Mouse (Mus musculus): ENCODE results near the gene Thrb. TPM values are rescaled to one million over a fixed set of nuclear protein-coding genes. Genes with fewer than 3 reads are reported as not detected.

Gene Thrb
- polyA plus RNA-seq, 1 experiment from 2014 or later, result 0.64 TPM

GRCm38 (mm10) chr14:17846700-17847099, 186.6 kb downstream of the Thrb start:
- H3K27ac ChIP-seq (ENCODE audit: poor library complexity, severe bottlenecking), result no peak overlapping the region
- no peak for ATAC-seq (ENCODE audit: insufficient number of reproducible peaks, low FRiP score)
- no peaks in the 10 kb centered on the region for H3K36me3 ChIP-seq
- H3K4me2 ChIP-seq, result no peak overlapping the region
- H3K27me3 ChIP-seq (replicated peaks), result no peaks in the 10 kb centered on the region
- H3K9ac ChIP-seq, result no peak overlapping the region
- WGBS, result 78% methylated on average over 2 of the region's 2 CpGs
- H3K9me3 ChIP-seq (replicated peaks), result no peaks in the 10 kb centered on the region
- H3K4me3 ChIP-seq, result no peak overlapping the region
- no peaks in the 10 kb centered on the region for H3K4me1 ChIP-seq (replicated peaks)

- Histone ChIP-seq H3K4me1 (replicated peaks) (no peaks in the 10 kb centered on the region), H3K4me2 (no peak overlapping the region), H3K36me3 (no peaks in the 10 kb centered on the region), H3K9ac (no peak overlapping the region), H3K27me3 (replicated peaks) (no peaks in the 10 kb centered on the region), H3K4me3 (no peak overlapping the region), H3K9me3 (replicated peaks) (no peaks in the 10 kb centered on the region), H3K27ac (ENCODE audit: poor library complexity, severe bottlenecking) (no peak overlapping the region)
- 66% methylated on average over 8 of the region's 8 CpGs for WGBS
- no peak for ATAC-seq (ENCODE audit: insufficient number of reproducible peaks, low FRiP score)
Measured at GRCm38 (mm10) chr14:17847211-17847610, 187.2 kb downstream of the Thrb start.

GRCm38 (mm10) chr14:17850355-17850754, 190.3 kb downstream of the Thrb start:
- Histone ChIP-seq H3K4me3 (no peak overlapping the region), H3K27me3 (replicated peaks) (no peaks in the 10 kb centered on the region), H3K27ac (ENCODE audit: poor library complexity, severe bottlenecking) (no peak overlapping the region), H3K9me3 (replicated peaks) (no peaks in the 10 kb centered on the region), H3K4me1 (replicated peaks) (no peaks in the 10 kb centered on the region), H3K4me2 (no peak overlapping the region), H3K9ac (no peak overlapping the region), H3K36me3 (no peaks in the 10 kb centered on the region)
- WGBS, result 63% methylated on average over 4 of the region's 4 CpGs
- no peak for ATAC-seq (ENCODE audit: insufficient number of reproducible peaks, low FRiP score)

- Histone ChIP-seq H3K4me1 (replicated peaks) (no peaks in the 10 kb centered on the region), H3K4me3 (no peak overlapping the region), H3K27me3 (replicated peaks) (no peaks in the 10 kb centered on the region), H3K36me3 (no peaks in the 10 kb centered on the region), H3K4me2 (no peak overlapping the region), H3K9me3 (replicated peaks) (no peaks in the 10 kb centered on the region), H3K9ac (no peak overlapping the region), H3K27ac (ENCODE audit: poor library complexity, severe bottlenecking) (no peak overlapping the region)
- ATAC-seq (ENCODE audit: insufficient number of reproducible peaks, low FRiP score), result no peak
- WGBS, result 66% methylated on average over 2 of the region's 2 CpGs
Measured at GRCm38 (mm10) chr14:17852236-17852635, 192.2 kb downstream of the Thrb start.

- no peak for ATAC-seq (ENCODE audit: insufficient number of reproducible peaks, low FRiP score)
- Histone ChIP-seq H3K9me3 (replicated peaks) (no peaks in the 10 kb centered on the region), H3K27me3 (replicated peaks) (no peaks in the 10 kb centered on the region), H3K9ac (no peak overlapping the region), H3K36me3 (no peaks in the 10 kb centered on the region), H3K27ac (ENCODE audit: poor library complexity, severe bottlenecking) (no peak overlapping the region), H3K4me1 (replicated peaks) (no peaks in the 10 kb centered on the region), H3K4me3 (no peak overlapping the region), H3K4me2 (no peak overlapping the region)
- WGBS, result 77% methylated on average over 5 of the region's 5 CpGs
Measured at GRCm38 (mm10) chr14:17859790-17860385, 199.8 kb downstream of the Thrb start.

GRCm38 (mm10) chr14:17862651-17863050, 202.6 kb downstream of the Thrb start:
- Histone ChIP-seq H3K4me1 (replicated peaks) (no peaks in the 10 kb centered on the region), H3K9ac (no peak overlapping the region), H3K36me3 (no peaks in the 10 kb centered on the region), H3K4me3 (no peak overlapping the region), H3K27ac (ENCODE audit: poor library complexity, severe bottlenecking) (no peak overlapping the region), H3K4me2 (no peak overlapping the region), H3K27me3 (replicated peaks) (no peaks in the 10 kb centered on the region), H3K9me3 (replicated peaks) (no peaks in the 10 kb centered on the region)
- 76% methylated on average over 3 of the region's 3 CpGs for WGBS
- no peak for ATAC-seq (ENCODE audit: insufficient number of reproducible peaks, low FRiP score)

- WGBS, result 63% methylated on average over 6 of the region's 6 CpGs
- Histone ChIP-seq H3K4me2 (no peak overlapping the region), H3K9ac (no peak overlapping the region), H3K27me3 (replicated peaks) (no peaks in the 10 kb centered on the region), H3K9me3 (replicated peaks) (no peaks in the 10 kb centered on the region), H3K27ac (ENCODE audit: poor library complexity, severe bottlenecking) (no peak overlapping the region), H3K4me3 (no peak overlapping the region), H3K4me1 (replicated peaks) (no peaks in the 10 kb centered on the region), H3K36me3 (no peaks in the 10 kb centered on the region)
- ATAC-seq (ENCODE audit: insufficient number of reproducible peaks, low FRiP score), result no peak
Measured at GRCm38 (mm10) chr14:17863701-17864320, 203.8 kb downstream of the Thrb start.

- no peak overlapping the region for H3K9ac ChIP-seq
- no peaks in the 10 kb centered on the region for H3K9me3 ChIP-seq (replicated peaks)
- no peak overlapping the region for H3K4me3 ChIP-seq
- H3K27ac ChIP-seq (ENCODE audit: poor library complexity, severe bottlenecking), result no peak overlapping the region
- no peaks in the 10 kb centered on the region for H3K27me3 ChIP-seq (replicated peaks)
- no peak for ATAC-seq (ENCODE audit: insufficient number of reproducible peaks, low FRiP score)
- no peaks in the 10 kb centered on the region for H3K36me3 ChIP-seq
- WGBS, result 77% methylated on average over 6 of the region's 6 CpGs
- no peaks in the 10 kb centered on the region for H3K4me1 ChIP-seq (replicated peaks)
- H3K4me2 ChIP-seq, result no peak overlapping the region
Measured at GRCm38 (mm10) chr14:17868326-17868725, 208.3 kb downstream of the Thrb start.

GRCm38 (mm10) chr14:17875946-17876345, 215.9 kb downstream of the Thrb start:
- H3K4me1 ChIP-seq (replicated peaks), result no peaks in the 10 kb centered on the region
- no peaks in the 10 kb centered on the region for H3K9me3 ChIP-seq (replicated peaks)
- H3K36me3 ChIP-seq, result no peaks in the 10 kb centered on the region
- no peaks in the 10 kb centered on the region for H3K27me3 ChIP-seq (replicated peaks)
- no peak overlapping the region for H3K4me3 ChIP-seq
- no peak overlapping the region for H3K9ac ChIP-seq
- no peak for ATAC-seq (ENCODE audit: insufficient number of reproducible peaks, low FRiP score)
- WGBS, result 45% methylated on average over 2 of the region's 2 CpGs
- no peak overlapping the region for H3K4me2 ChIP-seq
- H3K27ac ChIP-seq (ENCODE audit: poor library complexity, severe bottlenecking), result no peak overlapping the region

- H3K27ac ChIP-seq (ENCODE audit: poor library complexity, severe bottlenecking), result no peak overlapping the region
- no peaks in the 10 kb centered on the region for H3K4me1 ChIP-seq (replicated peaks)
- no peaks in the 10 kb centered on the region for H3K36me3 ChIP-seq
- no peaks in the 10 kb centered on the region for H3K9me3 ChIP-seq (replicated peaks)
- no peak overlapping the region for H3K9ac ChIP-seq
- no peak for ATAC-seq (ENCODE audit: insufficient number of reproducible peaks, low FRiP score)
- H3K27me3 ChIP-seq (replicated peaks), result no peaks in the 10 kb centered on the region
- H3K4me3 ChIP-seq, result no peak overlapping the region
- WGBS, result 79% methylated on average over 5 of the region's 5 CpGs
- no peak overlapping the region for H3K4me2 ChIP-seq
Measured at GRCm38 (mm10) chr14:17879446-17879845, 219.4 kb downstream of the Thrb start.

- H3K4me3 ChIP-seq, result no peak overlapping the region
- ATAC-seq (ENCODE audit: insufficient number of reproducible peaks, low FRiP score), result no peak
- H3K27ac ChIP-seq (ENCODE audit: poor library complexity, severe bottlenecking), result no peak overlapping the region
- H3K4me1 ChIP-seq (replicated peaks), result no peaks in the 10 kb centered on the region
- 80% methylated on average over 13 of the region's 13 CpGs for WGBS
- no peak overlapping the region for H3K9ac ChIP-seq
- H3K27me3 ChIP-seq (replicated peaks), result no peaks in the 10 kb centered on the region
- H3K9me3 ChIP-seq (replicated peaks), result no peaks in the 10 kb centered on the region
- no peaks in the 10 kb centered on the region for H3K36me3 ChIP-seq
- no peak overlapping the region for H3K4me2 ChIP-seq
Measured at GRCm38 (mm10) chr14:17884884-17885283, 224.8 kb downstream of the Thrb start.

- no peak overlapping the region for H3K27ac ChIP-seq (ENCODE audit: poor library complexity, severe bottlenecking)
- H3K4me3 ChIP-seq, result no peak overlapping the region
- H3K27me3 ChIP-seq (replicated peaks), result no peaks in the 10 kb centered on the region
- WGBS, result 78% methylated on average over 3 of the region's 3 CpGs
- H3K9me3 ChIP-seq (replicated peaks), result no peaks in the 10 kb centered on the region
- H3K4me2 ChIP-seq, result no peak overlapping the region
- H3K4me1 ChIP-seq (replicated peaks), result no peaks in the 10 kb centered on the region
- H3K36me3 ChIP-seq, result no peaks in the 10 kb centered on the region
- no peak overlapping the region for H3K9ac ChIP-seq
- no peak for ATAC-seq (ENCODE audit: insufficient number of reproducible peaks, low FRiP score)
Measured at GRCm38 (mm10) chr14:17885320-17885719, 225.3 kb downstream of the Thrb start.

Data from heart, embryonic 12.5 days (tissue).